Mouse (Mus musculus) erythroblast, embryonic 14.5 days (primary cell): ENCODE results near the gene Cgnl1.

ENCODE experiments used
- GATA1 ChIP-seq: IDR thresholded peaks from 2 replicates; pipeline ENCODE4 v1.6.1; 2012; ENCODE audit warnings: low read length, inconsistent platforms, mixed read lengths
- TAL1 ChIP-seq: IDR thresholded peaks from 3 replicates; pipeline ENCODE4 v1.6.1; 2012; ENCODE audit warnings: low read length, inconsistent platforms, mixed read lengths

GRCm38 (mm10) chr9:71635627-71636026 lies 135.8 kb downstream of the Cgnl1 start:
- TF ChIP-seq GATA1 (no peak), TAL1 (no peak)
